Mouse (Mus musculus): Measurements from ENCODE around the gene Mier2. TPM values are rescaled to one million over a fixed set of nuclear protein-coding genes. Genes with fewer than 3 reads are reported as not detected.
A peak's percentile ranks its signal among the peaks of the same experiment; 100 is the strongest.

The Mier2 gene
- polyA plus RNA-seq, 2 experiments: 5.2 to 16.4 TPM

DNA sequence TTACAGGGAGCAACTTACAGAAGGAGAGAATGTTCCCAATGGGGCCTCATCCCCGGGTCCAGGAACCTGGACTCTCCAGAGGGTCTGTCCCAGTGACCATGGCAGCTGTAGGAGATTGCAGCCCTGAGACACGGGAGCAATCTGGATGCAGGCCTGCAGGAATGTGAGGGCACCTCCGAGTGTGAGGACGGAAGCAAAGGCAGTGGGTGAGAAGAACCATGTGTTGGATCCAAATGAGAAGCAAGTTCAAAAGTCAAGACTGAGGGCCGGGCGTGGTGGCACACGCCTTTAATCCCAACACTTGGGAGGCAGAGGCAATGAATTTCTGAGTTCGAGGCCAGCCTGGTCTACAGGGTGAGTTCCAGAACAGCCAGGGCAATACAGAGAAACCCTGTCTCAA lies 26.5 kb upstream of the Mier2 start:
- no peak for ATAC-seq (ENCODE audit: insufficient read depth)
- Histone ChIP-seq H3K4me3 (ENCODE audit: insufficient read depth in 1 of 2, low read depth in 2 of 2, low read length in 2 of 2) (no peak overlapping the region), H3K36me3 (replicated peaks; ENCODE audit: control insufficient read depth, insufficient read depth, low read depth) (no peaks in the 10 kb centered on the region), H3K27me3 (ENCODE audit: control insufficient read depth, insufficient read depth, low read length) (no peaks in the 10 kb centered on the region), H3K4me1 (replicated peaks; ENCODE audit: control insufficient read depth in 2 of 2, insufficient read depth in 2 of 2, low read length in 1 of 2) (no peaks in the 10 kb centered on the region), H3K27ac (no peak overlapping the region), H3K4me2 (ENCODE audit: low read depth) (no peak overlapping the region), H3K9me3 (ENCODE audit: control insufficient read depth, low read length) (no peaks in the 10 kb centered on the region), H3K9ac (replicated peaks) (no peak overlapping the region)
- DNase-seq (ENCODE audit: low read depth in 3 of 3, low spot score in 3 of 3): no peak
- 61% methylated on average over 8 of the region's 8 CpGs for WGBS (ENCODE audit: insufficient replicate concordance)
- TF ChIP-seq EP300 (IDR thresholded peaks at IDR 0.05; ENCODE audit: low read depth): no peak
- TF ChIP-seq CTCF (IDR thresholded peaks at IDR 0.05; ENCODE audit: low read depth): no peak

DNA sequence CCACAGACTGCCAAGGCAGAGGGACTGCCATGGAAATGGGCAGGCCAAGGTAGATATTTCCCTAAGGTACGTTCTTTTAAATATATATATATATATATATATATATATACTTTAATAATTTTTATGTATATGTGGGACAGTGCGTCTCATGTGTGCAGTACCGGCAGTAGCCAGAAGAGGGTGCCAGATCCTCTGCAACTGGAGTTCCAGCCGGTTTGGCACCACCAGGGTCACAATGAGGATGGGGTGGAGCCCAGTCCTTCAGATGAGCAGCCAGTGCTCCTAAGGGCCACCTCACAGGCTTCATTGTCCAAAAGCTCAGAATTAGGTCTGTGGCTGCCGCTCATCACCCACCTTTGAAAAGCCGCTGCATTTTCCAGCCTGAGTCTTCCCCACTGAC lies 25.8 kb upstream of the Mier2 start:
- TF ChIP-seq EP300 (IDR thresholded peaks at IDR 0.05; ENCODE audit: low read depth) (no peak), CTCF (IDR thresholded peaks at IDR 0.05; ENCODE audit: low read depth) (peak; percentile 81)
- Histone ChIP-seq H3K9me3 (ENCODE audit: control insufficient read depth, low read length) (no peaks in the 10 kb centered on the region), H3K4me2 (ENCODE audit: low read depth) (no peak overlapping the region), H3K4me1 (replicated peaks; ENCODE audit: control insufficient read depth in 2 of 2, insufficient read depth in 2 of 2, low read length in 1 of 2) (no peaks in the 10 kb centered on the region), H3K27me3 (ENCODE audit: control insufficient read depth, insufficient read depth, low read length) (no peaks in the 10 kb centered on the region), H3K9ac (replicated peaks) (no peak overlapping the region), H3K4me3 (ENCODE audit: insufficient read depth in 1 of 2, low read depth in 2 of 2, low read length in 2 of 2) (no peak overlapping the region), H3K27ac (no peak overlapping the region), H3K36me3 (replicated peaks; ENCODE audit: control insufficient read depth, insufficient read depth, low read depth) (no peaks in the 10 kb centered on the region)
- DNase-seq (ENCODE audit: low read depth in 3 of 3, low spot score in 3 of 3) (peak; percentile 10 to 28 (median 23)), ATAC-seq (ENCODE audit: insufficient read depth) (no peak)
- WGBS (ENCODE audit: insufficient replicate concordance): 43% methylated on average over 6 of the region's 6 CpGs

DNA sequence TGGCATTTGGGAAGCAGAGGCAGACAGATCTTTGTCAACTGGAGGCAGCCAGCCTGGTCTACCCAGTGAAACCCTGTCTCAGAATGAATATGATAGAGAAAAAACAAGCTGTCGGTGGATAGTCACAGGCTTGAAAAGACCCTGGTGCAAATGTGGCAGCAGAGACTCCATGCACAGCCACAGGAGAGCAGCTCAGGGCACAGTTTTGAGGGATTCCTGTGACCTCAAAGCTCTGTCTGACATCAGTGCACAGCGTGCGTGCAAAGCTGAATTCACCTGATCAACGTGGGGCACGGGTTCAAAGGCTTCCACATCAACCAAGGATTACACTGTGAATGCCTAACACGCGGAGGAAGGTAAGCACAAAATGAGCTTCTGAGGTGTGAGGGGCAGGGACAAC lies 25.4 kb upstream of the Mier2 start:
- Histone ChIP-seq H3K9ac (replicated peaks) (no peak overlapping the region), H3K4me3 (ENCODE audit: insufficient read depth in 1 of 2, low read depth in 2 of 2, low read length in 2 of 2) (no peak overlapping the region), H3K4me2 (ENCODE audit: low read depth) (no peak overlapping the region), H3K27me3 (ENCODE audit: control insufficient read depth, insufficient read depth, low read length) (no peaks in the 10 kb centered on the region), H3K27ac (no peak overlapping the region), H3K4me1 (replicated peaks; ENCODE audit: control insufficient read depth in 2 of 2, insufficient read depth in 2 of 2, low read length in 1 of 2) (no peaks in the 10 kb centered on the region), H3K9me3 (ENCODE audit: control insufficient read depth, low read length) (no peaks in the 10 kb centered on the region), H3K36me3 (replicated peaks; ENCODE audit: control insufficient read depth, insufficient read depth, low read depth) (no peaks in the 10 kb centered on the region)
- WGBS (ENCODE audit: insufficient replicate concordance): 61% methylated on average over 7 of the region's 7 CpGs
- ATAC-seq (ENCODE audit: insufficient read depth) (no peak), DNase-seq (ENCODE audit: low read depth in 3 of 3, low spot score in 3 of 3) (no peak)
- TF ChIP-seq CTCF (IDR thresholded peaks at IDR 0.05; ENCODE audit: low read depth) (no peak), EP300 (IDR thresholded peaks at IDR 0.05; ENCODE audit: low read depth) (no peak)

- TF ChIP-seq EP300 (IDR thresholded peaks at IDR 0.05; ENCODE audit: low read depth) (no peak), CTCF (IDR thresholded peaks at IDR 0.05; ENCODE audit: low read depth) (no peak)
- Histone ChIP-seq H3K4me1 (replicated peaks; ENCODE audit: control insufficient read depth in 2 of 2, insufficient read depth in 2 of 2, low read length in 1 of 2) (no peaks in the 10 kb centered on the region), H3K9ac (replicated peaks) (no peak overlapping the region), H3K27me3 (ENCODE audit: control insufficient read depth, insufficient read depth, low read length) (no peaks in the 10 kb centered on the region), H3K27ac (no peak overlapping the region), H3K4me2 (ENCODE audit: low read depth) (no peak overlapping the region), H3K9me3 (ENCODE audit: control insufficient read depth, low read length) (no peaks in the 10 kb centered on the region), H3K36me3 (replicated peaks; ENCODE audit: control insufficient read depth, insufficient read depth, low read depth) (no peaks in the 10 kb centered on the region), H3K4me3 (ENCODE audit: insufficient read depth in 1 of 2, low read depth in 2 of 2, low read length in 2 of 2) (no peak overlapping the region)
- 61% methylated on average over 12 of the region's 12 CpGs for WGBS (ENCODE audit: insufficient replicate concordance)
- ATAC-seq (ENCODE audit: insufficient read depth): no peak
- no peak for DNase-seq (ENCODE audit: low read depth in 3 of 3, low spot score in 3 of 3)
Observed at GRCm38 (mm10) chr10:79579781-79580180, 24.8 kb upstream of the Mier2 start.

DNA sequence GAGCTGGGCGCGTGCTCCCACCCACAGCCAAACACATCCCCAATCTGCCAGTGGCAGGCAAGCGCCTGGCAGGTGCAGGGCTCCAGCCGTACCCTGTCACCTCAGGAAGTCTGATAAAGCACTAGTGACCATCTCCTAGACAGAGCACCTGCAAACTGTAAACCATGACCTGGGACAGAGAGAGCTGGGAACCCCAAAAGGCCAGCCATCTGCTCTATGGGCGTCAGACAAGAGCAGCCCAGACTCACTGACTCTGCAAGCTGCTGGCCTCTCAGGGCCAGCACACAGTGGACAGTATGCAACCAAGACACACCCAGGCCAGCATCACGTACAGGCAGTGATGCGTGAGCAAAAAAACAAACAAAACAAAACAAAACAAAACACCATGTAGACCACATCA lies 23.9 kb upstream of the Mier2 start:
- no peak overlapping the region for H3K4me2 ChIP-seq (ENCODE audit: low read depth)
- H3K4me3 ChIP-seq (ENCODE audit: insufficient read depth in 1 of 2, low read depth in 2 of 2, low read length in 2 of 2): no peak overlapping the region
- H3K27ac ChIP-seq: no peak overlapping the region
- H3K36me3 ChIP-seq (replicated peaks; ENCODE audit: control insufficient read depth, insufficient read depth, low read depth): no peaks in the 10 kb centered on the region
- ATAC-seq (ENCODE audit: insufficient read depth): no peak
- no peaks in the 10 kb centered on the region for H3K27me3 ChIP-seq (ENCODE audit: control insufficient read depth, insufficient read depth, low read length)
- no peaks in the 10 kb centered on the region for H3K4me1 ChIP-seq (replicated peaks; ENCODE audit: control insufficient read depth in 2 of 2, insufficient read depth in 2 of 2, low read length in 1 of 2)
- H3K9ac ChIP-seq (replicated peaks): no peak overlapping the region
- TF ChIP-seq EP300 (IDR thresholded peaks at IDR 0.05; ENCODE audit: low read depth) (no peak), CTCF (IDR thresholded peaks at IDR 0.05; ENCODE audit: low read depth) (no peak)
- 55% methylated on average over 7 of the region's 7 CpGs for WGBS (ENCODE audit: insufficient replicate concordance)
- no peak for DNase-seq (ENCODE audit: low read depth in 3 of 3, low spot score in 3 of 3)
- H3K9me3 ChIP-seq (ENCODE audit: control insufficient read depth, low read length): no peaks in the 10 kb centered on the region
